Mouse (Mus musculus): ENCODE measurements around the gene Pygb. TPM values are rescaled to one million over a fixed set of nuclear protein-coding genes. Genes with fewer than 3 reads are reported as not detected.

Gene Pygb
- polyA plus RNA-seq, 1 experiment, result 7.0 TPM

- TF ChIP-seq POLR2A (IDR thresholded peaks at IDR 0.05; ENCODE audit: control insufficient read depth, low read depth, low read length) (no peak), CTCF (IDR thresholded peaks at IDR 0.05; ENCODE audit: control insufficient read depth, insufficient read depth, insufficient replicate concordance, low read depth, low read length) (no peak)
- H3K4me1 ChIP-seq (ENCODE audit: control insufficient read depth, insufficient read depth, low read length), result peaks cover 3% of the 10 kb centered on the region
- no peaks in the 10 kb centered on the region for H3K27me3 ChIP-seq (ENCODE audit: control insufficient read depth, insufficient read depth, low read length)
- H3K36me3 ChIP-seq (ENCODE audit: control insufficient read depth, insufficient read depth, low read length), result no peaks in the 10 kb centered on the region
- no peak overlapping the region for H3K4me3 ChIP-seq (ENCODE audit: control insufficient read depth, low read depth, low read length)
- H3K27ac ChIP-seq (ENCODE audit: control insufficient read depth, insufficient read depth, low read depth, low read length), result no peak overlapping the region
Measured at GRCm38 (mm10) chr2:150830011-150830410, 43.5 kb downstream of the Pygb start.

- Histone ChIP-seq H3K36me3 (ENCODE audit: control insufficient read depth, insufficient read depth, low read length) (no peaks in the 10 kb centered on the region), H3K4me3 (ENCODE audit: control insufficient read depth, low read depth, low read length) (no peak overlapping the region), H3K27me3 (ENCODE audit: control insufficient read depth, insufficient read depth, low read length) (no peaks in the 10 kb centered on the region), H3K27ac (ENCODE audit: control insufficient read depth, insufficient read depth, low read depth, low read length) (peak overlapping the region; percentile 33; the same call in 1 of the 2 replicates), H3K4me1 (ENCODE audit: control insufficient read depth, insufficient read depth, low read length) (peaks cover 3% of the 10 kb centered on the region)
- TF ChIP-seq POLR2A (IDR thresholded peaks at IDR 0.05; ENCODE audit: control insufficient read depth, low read depth, low read length) (no peak), CTCF (IDR thresholded peaks at IDR 0.05; ENCODE audit: control insufficient read depth, insufficient read depth, insufficient replicate concordance, low read depth, low read length) (no peak)
Measured at GRCm38 (mm10) chr2:150830911-150831441, 44.4 kb downstream of the Pygb start.

- Histone ChIP-seq H3K4me1 (ENCODE audit: control insufficient read depth, insufficient read depth, low read length) (peaks cover 3% of the 10 kb centered on the region), H3K27ac (ENCODE audit: control insufficient read depth, insufficient read depth, low read depth, low read length) (no peak overlapping the region), H3K4me3 (ENCODE audit: control insufficient read depth, low read depth, low read length) (no peak overlapping the region), H3K27me3 (ENCODE audit: control insufficient read depth, insufficient read depth, low read length) (no peaks in the 10 kb centered on the region), H3K36me3 (ENCODE audit: control insufficient read depth, insufficient read depth, low read length) (no peaks in the 10 kb centered on the region)
- no peak for TF ChIP-seq CTCF (IDR thresholded peaks at IDR 0.05; ENCODE audit: control insufficient read depth, insufficient read depth, insufficient replicate concordance, low read depth, low read length)
Measured at GRCm38 (mm10) chr2:150832029-150832428, 45.5 kb downstream of the Pygb start.

GRCm38 (mm10) chr2:150834616-150835015, 48.1 kb downstream of the Pygb start:
- Histone ChIP-seq H3K36me3 (ENCODE audit: control insufficient read depth, insufficient read depth, low read length) (no peaks in the 10 kb centered on the region; the same call in 1 of the 2 replicates), H3K27ac (ENCODE audit: control insufficient read depth, insufficient read depth, low read depth, low read length) (no peak overlapping the region), H3K27me3 (ENCODE audit: control insufficient read depth, insufficient read depth, low read length) (no peaks in the 10 kb centered on the region), H3K4me3 (ENCODE audit: control insufficient read depth, low read depth, low read length) (no peak overlapping the region), H3K4me1 (ENCODE audit: control insufficient read depth, insufficient read depth, low read length) (peaks cover 3% of the 10 kb centered on the region)
- TF ChIP-seq CTCF (IDR thresholded peaks at IDR 0.05; ENCODE audit: control insufficient read depth, insufficient read depth, insufficient replicate concordance, low read depth, low read length) (no peak), POLR2A (IDR thresholded peaks at IDR 0.05; ENCODE audit: control insufficient read depth, low read depth, low read length) (no peak)

GRCm38 (mm10) chr2:150835975-150836374, 49.4 kb downstream of the Pygb start:
- TF ChIP-seq POLR2A (IDR thresholded peaks at IDR 0.05; ENCODE audit: control insufficient read depth, low read depth, low read length), result no peak
- TF ChIP-seq CTCF (IDR thresholded peaks at IDR 0.05; ENCODE audit: control insufficient read depth, insufficient read depth, insufficient replicate concordance, low read depth, low read length), result no peak
- H3K27ac ChIP-seq (ENCODE audit: control insufficient read depth, insufficient read depth, low read depth, low read length), result no peak overlapping the region
- H3K36me3 ChIP-seq (ENCODE audit: control insufficient read depth, insufficient read depth, low read length), result no peaks in the 10 kb centered on the region; the same call in 1 of the 2 replicates
- no peak overlapping the region for H3K4me3 ChIP-seq (ENCODE audit: control insufficient read depth, low read depth, low read length)
- H3K4me1 ChIP-seq (ENCODE audit: control insufficient read depth, insufficient read depth, low read length), result peaks cover 3% of the 10 kb centered on the region
- H3K27me3 ChIP-seq (ENCODE audit: control insufficient read depth, insufficient read depth, low read length), result no peaks in the 10 kb centered on the region

GRCm38 (mm10) chr2:150836906-150837305, 50.4 kb downstream of the Pygb start:
- Histone ChIP-seq H3K36me3 (ENCODE audit: control insufficient read depth, insufficient read depth, low read length) (no peaks in the 10 kb centered on the region; the same call in 1 of the 2 replicates), H3K4me3 (ENCODE audit: control insufficient read depth, low read depth, low read length) (no peak overlapping the region), H3K4me1 (ENCODE audit: control insufficient read depth, insufficient read depth, low read length) (no peaks in the 10 kb centered on the region), H3K27ac (ENCODE audit: control insufficient read depth, insufficient read depth, low read depth, low read length) (no peak overlapping the region), H3K27me3 (ENCODE audit: control insufficient read depth, insufficient read depth, low read length) (no peaks in the 10 kb centered on the region)
- TF ChIP-seq POLR2A (IDR thresholded peaks at IDR 0.05; ENCODE audit: control insufficient read depth, low read depth, low read length), result no peak
- no peak for TF ChIP-seq CTCF (IDR thresholded peaks at IDR 0.05; ENCODE audit: control insufficient read depth, insufficient read depth, insufficient replicate concordance, low read depth, low read length)

- Histone ChIP-seq H3K36me3 (ENCODE audit: control insufficient read depth, insufficient read depth, low read length) (no peaks in the 10 kb centered on the region; the same call in 1 of the 2 replicates), H3K27me3 (ENCODE audit: control insufficient read depth, insufficient read depth, low read length) (no peaks in the 10 kb centered on the region), H3K4me1 (ENCODE audit: control insufficient read depth, insufficient read depth, low read length) (no peaks in the 10 kb centered on the region), H3K27ac (ENCODE audit: control insufficient read depth, insufficient read depth, low read depth, low read length) (no peak overlapping the region), H3K4me3 (ENCODE audit: control insufficient read depth, low read depth, low read length) (no peak overlapping the region)
- TF ChIP-seq POLR2A (IDR thresholded peaks at IDR 0.05; ENCODE audit: control insufficient read depth, low read depth, low read length) (no peak), CTCF (IDR thresholded peaks at IDR 0.05; ENCODE audit: control insufficient read depth, insufficient read depth, insufficient replicate concordance, low read depth, low read length) (no peak)
Measured at GRCm38 (mm10) chr2:150837781-150838180, 51.2 kb downstream of the Pygb start.

Data from testis, adult 2 months (tissue).